In genomic region chr9:44626268-44626667, GRCm38 (mm10) we compare ENCODE assay signal across 22 mouse cellular contexts. TPM values are rescaled to one million over a fixed set of nuclear protein-coding genes. Genes with fewer than 3 reads are reported as not detected.
DNase-seq lines count a peak whose midpoint lies in the region; ATAC-seq and TF ChIP-seq lines count a peak whose summit lies in the region.
"Had no signal": no experiment of that assay in that cellular context is flagged by ENCODE, and none has a peak within 500 bp of the region (broad histone marks: within the 10 kb centered on the region; RNA-seq: fewer than 3 reads in every experiment).

No protein-coding gene starts in this region.

- H3K27ac ChIP-seq in liver, embryonic 13.5 days, result no peak overlapping the region
- H3K27ac ChIP-seq in liver, postnatal 0 days (ENCODE audit: low read depth), result no peak overlapping the region
- no peak overlapping the region for H3K27ac ChIP-seq in midbrain, embryonic 10.5 days (replicated peaks)
- H3K27ac ChIP-seq: embryonic facial prominence, embryonic 13.5 days; forebrain, embryonic 10.5 days; heart, embryonic 10.5 days; hindbrain, embryonic 13.5 days; hindbrain, postnatal 0 days had no signal

- H3K4me2 ChIP-seq in liver, embryonic 13.5 days, result no peak overlapping the region
- H3K4me2 ChIP-seq in liver, postnatal 0 days (ENCODE audit: low read depth, low read length), result no peak overlapping the region
- H3K4me2 ChIP-seq: embryonic facial prominence, embryonic 13.5 days; hindbrain, embryonic 13.5 days had no signal

- 44% methylated on average over 5 of the region's 5 CpGs for WGBS in liver, embryonic 13.5 days (ENCODE audit: insufficient replicate concordance)
- 66% methylated on average over 5 of the region's 5 CpGs for WGBS in liver, postnatal 0 days (ENCODE audit: insufficient replicate concordance)
- WGBS in midbrain, embryonic 10.5 days, result 90% methylated on average over 5 of the region's 5 CpGs

- no peak overlapping the region for H3K4me3 ChIP-seq in liver, embryonic 13.5 days (replicated peaks)
- H3K4me3 ChIP-seq in liver, postnatal 0 days (ENCODE audit: low read depth, low read length), result no peak overlapping the region
- no peak overlapping the region for H3K4me3 ChIP-seq in midbrain, embryonic 10.5 days
- H3K4me3 ChIP-seq: embryonic facial prominence, embryonic 13.5 days; forebrain, embryonic 10.5 days; heart, embryonic 10.5 days; hindbrain, embryonic 13.5 days had no signal

- peaks cover 84% of the 10 kb centered on the region for H3K36me3 ChIP-seq in liver, embryonic 13.5 days
- peaks cover 90% of the 10 kb centered on the region for H3K36me3 ChIP-seq in liver, postnatal 0 days (replicated peaks; ENCODE audit: insufficient read depth, low read length)
- peaks cover 100% of the 10 kb centered on the region for H3K36me3 ChIP-seq in midbrain, embryonic 10.5 days

- no peak for TF ChIP-seq CTCF in liver, postnatal 0 days (IDR thresholded peaks at IDR 0.05; ENCODE audit: low read depth)

- DNase-seq in c-Kit-negative CD71-positive TER-119-positive erythroid progenitor cells, embryonic 14.5 days (ENCODE audit: low read depth, low spot score), result peak; percentile 16
- DNase-seq in c-Kit-positive CD71-positive TER-119-positive erythroid progenitor cells, embryonic 14.5 days (ENCODE audit: low spot score), result peak; percentile 25
- peak; percentile 18 for DNase-seq in liver, embryonic 13.5 days
- DNase-seq in liver, postnatal 0 days, result no peak
- no peak for DNase-seq in urinary bladder, postnatal 4 days (ENCODE audit: low spot score in 2 of 2)
- no peak for DNase-seq in embryo, embryonic 9.5 days (ENCODE audit: extremely low spot score)
- no peak for DNase-seq in midbrain, embryonic 10.5 days (ENCODE audit: low spot score)
- DNase-seq: adrenal gland, postnatal 10 days; cerebellum, adult 11 months; cerebellum, adult 8-10 months; cerebellum, postnatal 25 days; gastrocnemius, postnatal 36 days; heart, adult 18-20 months; heart, postnatal 10 days had no signal

- ATAC-seq in liver, embryonic 13.5 days (ENCODE audit: low read depth), result peak; percentile 78
- peak; percentile 72 for ATAC-seq in liver, postnatal 0 days
- ATAC-seq: forebrain, embryonic 14.5 days; hindbrain, postnatal 0 days had no signal

- H3K9me3 ChIP-seq in liver, embryonic 13.5 days (replicated peaks), result no peaks in the 10 kb centered on the region
- H3K9me3 ChIP-seq in liver, postnatal 0 days (ENCODE audit: low read length), result no peaks in the 10 kb centered on the region
- H3K9me3 ChIP-seq in midbrain, embryonic 10.5 days (replicated peaks), result no peaks in the 10 kb centered on the region
- H3K9me3 ChIP-seq: embryonic facial prominence, embryonic 13.5 days; forebrain, embryonic 10.5 days; heart, embryonic 10.5 days; hindbrain, embryonic 13.5 days had no signal

- no peaks in the 10 kb centered on the region for H3K27me3 ChIP-seq in liver, embryonic 13.5 days
- no peaks in the 10 kb centered on the region for H3K27me3 ChIP-seq in liver, postnatal 0 days (ENCODE audit: insufficient read depth, low read length)
- no peaks in the 10 kb centered on the region for H3K27me3 ChIP-seq in midbrain, embryonic 10.5 days (ENCODE audit: low read depth, poor library complexity, severe bottlenecking)
- H3K27me3 ChIP-seq: embryonic facial prominence, embryonic 13.5 days; hindbrain, embryonic 13.5 days had no signal

- peak; percentile 53 for TF ChIP-seq EP300 in liver, postnatal 0 days (IDR thresholded peaks at IDR 0.05; ENCODE audit: low read depth)

- H3K4me1 ChIP-seq in liver, embryonic 13.5 days (replicated peaks), result peaks cover 14% of the 10 kb centered on the region
- no peaks in the 10 kb centered on the region for H3K4me1 ChIP-seq in liver, postnatal 0 days (ENCODE audit: insufficient read depth)
- H3K4me1 ChIP-seq in midbrain, embryonic 10.5 days, result no peaks in the 10 kb centered on the region
- H3K4me1 ChIP-seq: embryonic facial prominence, embryonic 13.5 days; forebrain, embryonic 10.5 days; heart, embryonic 10.5 days; hindbrain, embryonic 13.5 days had no signal

- H3K9ac ChIP-seq in liver, embryonic 13.5 days, result no peak overlapping the region
- no peak overlapping the region for H3K9ac ChIP-seq in liver, postnatal 0 days (replicated peaks)
- H3K9ac ChIP-seq: embryonic facial prominence, embryonic 13.5 days; hindbrain, embryonic 13.5 days had no signal

RNA-seq across cellular contexts. Expression of gene Ddx6, which starts 21.6 kb away (rescaled TPM):
- 7.2 and 8.2 TPM in 2 replicates for polyA plus RNA-seq in liver, embryonic 13.5 days (2015; fragmentation: Nextera tagmentation; extraction: Ambion mirVana)
- polyA plus RNA-seq in liver, postnatal 0 days (2015; fragmentation: Nextera tagmentation; extraction: Ambion mirVana), result 5.3 and 6.3 TPM in 2 replicates
- 19.5 and 19.7 TPM in 2 replicates for polyA plus RNA-seq in midbrain, embryonic 10.5 days (2016; fragmentation: Nextera tagmentation; extraction: Ambion mirVana)

RNA-seq across cellular contexts. Expression of gene Treh, which starts 46.8 kb away (rescaled TPM):
- not detected in 2 replicates for polyA plus RNA-seq in liver, embryonic 13.5 days (2015; fragmentation: Nextera tagmentation; extraction: Ambion mirVana)
- polyA plus RNA-seq in liver, postnatal 0 days (2015; fragmentation: Nextera tagmentation; extraction: Ambion mirVana), result 0.94 and 1.4 TPM in 2 replicates
- polyA plus RNA-seq in midbrain, embryonic 10.5 days (2016; fragmentation: Nextera tagmentation; extraction: Ambion mirVana), result not detected in 2 replicates
- polyA plus RNA-seq: embryonic facial prominence, embryonic 13.5 days; forebrain, embryonic 10.5 days; forebrain, embryonic 14.5 days; heart, embryonic 10.5 days; heart, embryonic 14.5 days; hindbrain, embryonic 13.5 days; hindbrain, postnatal 0 days; intestine, embryonic 14.5 days had no signal

Comparison
In these comparisons a context has a peak if more than half of its experiments do, and no peak if none do; other contexts are left out.
1. DNase-seq: peak in c-Kit-negative CD71-positive TER-119-positive erythroid progenitor cells, embryonic 14.5 days (single experiment), c-Kit-positive CD71-positive TER-119-positive erythroid progenitor cells, embryonic 14.5 days (single experiment) and liver, embryonic 13.5 days (single experiment); none in liver, postnatal 0 days (single experiment), urinary bladder, postnatal 4 days (0 of 2), embryo, embryonic 9.5 days (single experiment) and midbrain, embryonic 10.5 days (single experiment).